Mouse (Mus musculus) heart, postnatal 25 days (tissue): Measurements from ENCODE around the gene Ano4. TPM values are rescaled to one million over a fixed set of nuclear protein-coding genes. Genes with fewer than 3 reads are reported as not detected.

Experiments used
- DNase-seq: peaks from one replicate; pipeline ENCODE4 v3.0.0; 2022; ENCODE audit warnings: low spot score
- intact Hi-C: fragments of 180-260 bp; cut with DNase I; formaldehyde crosslinking; loops from one replicate; pipeline ENCODE4 v1.15.1; 2025
- total RNA-seq, 2 experiments: library from RNA; stranded (reverse); gene quantifications; 2 replicates each; pipeline ENCODE4 v1.2.3; 2021

Gene Ano4
- total RNA-seq, 2 experiments from 2014 or later, result 7.0 to 7.9 TPM

- no peak for DNase-seq
- intact Hi-C loops, result no loop called here
Measured at GRCm38 (mm10) chr10:89292784-89293183, 51.8 kb downstream of the Ano4 start.

GRCm38 (mm10) chr10:89290698-89291097 lies 53.9 kb downstream of the Ano4 start:
- no peak for DNase-seq
- intact Hi-C loops, result no loop called here

GRCm38 (mm10) chr10:89289290-89289689 lies 55.3 kb downstream of the Ano4 start:
- intact Hi-C loops, result no loop called here
- no peak for DNase-seq

GRCm38 (mm10) chr10:89280402-89280801 lies 64.2 kb downstream of the Ano4 start:
- intact Hi-C loops, result no loop called here

GRCm38 (mm10) chr10:89273001-89273680 lies 71.4 kb downstream of the Ano4 start:
- DNase-seq, result no peak
- intact Hi-C loops, result no loop called here

More at GRCm38 (mm10) chr10:89280402-89280801, 64.2 kb downstream of the Ano4 start:
- DNase-seq, result no peak

- no peak for DNase-seq
- intact Hi-C loops, result no loop called here
Measured at GRCm38 (mm10) chr10:89267312-89267711, 77.2 kb downstream of the Ano4 start.

- no peak for DNase-seq
- intact Hi-C loops, result no loop called here
Measured at GRCm38 (mm10) chr10:89263396-89263795, 81.2 kb downstream of the Ano4 start.

GRCm38 (mm10) chr10:89257457-89258381 lies 86.8 kb downstream of the Ano4 start:
- DNase-seq, result no peak
- intact Hi-C loops, result no loop called here

GRCm38 (mm10) chr10:89256762-89257456 lies 87.7 kb downstream of the Ano4 start:
- intact Hi-C loops, result no loop called here
- no peak for DNase-seq

- no peak for DNase-seq
- intact Hi-C loops, result no loop called here
Measured at GRCm38 (mm10) chr10:89254765-89255164, 89.8 kb downstream of the Ano4 start.

GRCm38 (mm10) chr10:89253799-89254198 lies 90.8 kb downstream of the Ano4 start:
- intact Hi-C loops, result no loop called here

GRCm38 (mm10) chr10:89252636-89253035 lies 91.9 kb downstream of the Ano4 start:
- DNase-seq, result no peak
- intact Hi-C loops, result no loop called here

More at GRCm38 (mm10) chr10:89253799-89254198, 90.8 kb downstream of the Ano4 start:
- DNase-seq, result no peak

- DNase-seq, result no peak
- intact Hi-C loops, result no loop called here
Measured at GRCm38 (mm10) chr10:89243808-89244207, 100.8 kb downstream of the Ano4 start.

- DNase-seq, result no peak
- intact Hi-C loops, result no loop called here
Measured at GRCm38 (mm10) chr10:89224524-89224923, 120.0 kb downstream of the Ano4 start.

GRCm38 (mm10) chr10:89222284-89222989 lies 122.1 kb downstream of the Ano4 start:
- intact Hi-C loops, result no loop called here
- no peak for DNase-seq

- DNase-seq, result no peak
- intact Hi-C loops, result no loop called here
Measured at GRCm38 (mm10) chr10:89216078-89216477, 128.5 kb downstream of the Ano4 start.

GRCm38 (mm10) chr10:89205858-89206257 lies 138.7 kb downstream of the Ano4 start:
- intact Hi-C loops, result no loop called here
- DNase-seq, result no peak

- intact Hi-C loops, result no loop called here
Measured at GRCm38 (mm10) chr10:89196444-89196843, 148.1 kb downstream of the Ano4 start.

GRCm38 (mm10) chr10:89195068-89195467 lies 149.5 kb downstream of the Ano4 start:
- intact Hi-C loops, result no loop called here
- no peak for DNase-seq

More at GRCm38 (mm10) chr10:89196444-89196843, 148.1 kb downstream of the Ano4 start:
- no peak for DNase-seq

GRCm38 (mm10) chr10:89194440-89194839 lies 150.1 kb downstream of the Ano4 start:
- intact Hi-C loops, result no loop called here
- DNase-seq, result no peak
